Mouse (Mus musculus): ENCODE measurements at regions not wholly inside any gene's neighbourhood (a gene's known extent, or its start where the extent isn't known, plus 50 kb on each side); places are given as distances from the start of the nearest gene placed in this dataset.

GRCm38 (mm10) chr8:113531116-113531665 lies 104.2 kb upstream of the Mon1b start:
- TF ChIP-seq POLR2A (IDR thresholded peaks at IDR 0.05; ENCODE audit: insufficient read length, low read depth) (no peak), USF1 (IDR thresholded peaks at IDR 0.05; ENCODE audit: low read depth) (no peak), MAX (IDR thresholded peaks at IDR 0.05; ENCODE audit: low read depth) (no peak), POLR2AphosphoS2 (IDR thresholded peaks at IDR 0.05; ENCODE audit: insufficient read length, low read depth) (no peak), SRF (IDR thresholded peaks at IDR 0.05; ENCODE audit: control insufficient read depth, insufficient read length, low read depth) (no peak), CEBPB (IDR thresholded peaks at IDR 0.05; ENCODE audit: insufficient read depth, poor library complexity, severe bottlenecking) (no peak), MYOG (IDR thresholded peaks at IDR 0.05; ENCODE audit: control insufficient read depth in 1 of 3, insufficient read depth in 1 of 3, insufficient read length in 2 of 3, low read depth in 2 of 3) (no peak), TCF3 (IDR thresholded peaks at IDR 0.05; ENCODE audit: insufficient read length, low read depth) (no peak), REST (IDR thresholded peaks at IDR 0.05; ENCODE audit: insufficient read depth, insufficient read length) (no peak), E2F4 (IDR thresholded peaks at IDR 0.05; ENCODE audit: insufficient read depth) (no peak), TCF12 (IDR thresholded peaks at IDR 0.05; ENCODE audit: insufficient read depth, poor library complexity, severe bottlenecking) (no peak)

Data from myocyte (in vitro differentiated cells).